Mouse (Mus musculus) kidney, postnatal 10 days (tissue): ENCODE results near the gene Hs3st6.

Experiments
- DNase-seq: peaks from one replicate; pipeline ENCODE4 v3.0.0; 2021; ENCODE audit warnings: mixed read lengths

Gene Hs3st6

DNA sequence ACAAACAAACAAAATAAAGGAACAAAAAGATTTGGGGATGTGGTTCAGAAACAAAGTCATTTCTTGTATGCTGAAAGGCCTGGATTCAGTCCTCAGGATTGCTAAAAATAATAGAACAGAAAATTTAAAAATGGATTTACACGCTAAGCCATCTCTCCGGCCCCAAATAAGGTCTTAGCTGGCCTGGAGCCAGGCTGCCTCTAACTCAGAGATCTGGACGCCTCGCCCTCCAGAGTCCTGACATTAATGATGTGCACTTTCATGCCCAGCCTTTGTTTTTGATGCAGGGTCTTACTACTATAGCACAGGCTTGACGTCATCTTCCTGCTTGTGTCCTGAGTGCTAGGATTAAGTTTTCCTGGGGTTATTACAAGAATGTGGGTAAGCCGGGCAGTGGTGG, 23.7 kb upstream of the Hs3st6 start:
- DNase-seq = peak; percentile 39

DNA sequence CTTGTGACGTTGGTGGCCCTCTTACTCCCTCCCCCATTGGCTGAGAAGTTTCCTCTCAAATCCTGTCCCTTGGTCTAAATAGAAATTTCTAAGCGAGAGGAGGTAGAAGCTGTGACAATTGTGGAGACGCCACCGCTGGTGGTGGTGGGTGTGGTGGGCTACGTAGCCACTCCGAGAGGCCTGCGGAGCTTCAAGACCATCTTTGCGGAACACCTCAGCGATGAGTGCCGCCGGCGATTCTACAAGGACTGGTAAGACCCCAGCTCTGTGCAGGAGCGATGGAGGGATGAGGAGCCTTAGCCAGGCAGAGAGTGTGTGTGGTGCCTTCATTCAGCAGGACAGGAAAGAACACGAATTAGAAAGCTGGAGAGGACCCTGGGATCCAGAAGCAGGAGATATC, 22.0 kb upstream of the Hs3st6 start:
- DNase-seq = peak; percentile 6

DNA sequence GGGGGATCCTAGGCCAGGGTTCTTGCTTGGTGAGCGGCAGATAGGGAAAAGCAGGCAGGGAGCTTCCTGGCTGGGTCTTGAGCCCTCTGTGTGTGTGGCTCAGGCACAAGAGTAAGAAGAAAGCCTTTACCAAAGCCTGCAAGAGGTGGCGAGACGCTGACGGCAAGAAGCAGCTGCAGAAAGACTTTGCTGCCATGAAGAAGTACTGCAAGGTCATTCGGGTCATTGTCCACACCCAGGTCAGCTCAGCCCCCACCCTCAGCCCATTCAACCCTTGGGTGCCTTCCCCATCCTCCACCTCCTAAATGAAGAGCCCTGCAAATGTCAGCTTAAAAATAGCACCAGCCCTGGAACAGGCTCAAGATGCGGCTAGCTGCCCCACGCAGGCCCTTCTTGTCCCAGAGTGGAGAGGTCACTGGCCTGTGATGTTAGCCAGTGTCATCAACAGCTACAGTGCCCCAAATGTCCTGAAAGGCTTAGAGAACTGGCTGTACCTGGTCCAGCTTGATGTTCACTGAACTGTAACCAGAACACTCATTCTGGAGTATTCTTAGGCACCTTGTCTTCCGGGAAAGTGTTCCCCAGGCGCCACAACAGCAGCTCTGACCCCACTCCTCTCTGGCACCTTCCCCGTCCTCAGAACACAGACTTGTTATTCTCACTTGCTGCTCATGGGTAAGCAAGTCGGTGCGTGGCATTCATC, 20.4 kb upstream of the Hs3st6 start:
- DNase-seq = peak; percentile 5

DNA sequence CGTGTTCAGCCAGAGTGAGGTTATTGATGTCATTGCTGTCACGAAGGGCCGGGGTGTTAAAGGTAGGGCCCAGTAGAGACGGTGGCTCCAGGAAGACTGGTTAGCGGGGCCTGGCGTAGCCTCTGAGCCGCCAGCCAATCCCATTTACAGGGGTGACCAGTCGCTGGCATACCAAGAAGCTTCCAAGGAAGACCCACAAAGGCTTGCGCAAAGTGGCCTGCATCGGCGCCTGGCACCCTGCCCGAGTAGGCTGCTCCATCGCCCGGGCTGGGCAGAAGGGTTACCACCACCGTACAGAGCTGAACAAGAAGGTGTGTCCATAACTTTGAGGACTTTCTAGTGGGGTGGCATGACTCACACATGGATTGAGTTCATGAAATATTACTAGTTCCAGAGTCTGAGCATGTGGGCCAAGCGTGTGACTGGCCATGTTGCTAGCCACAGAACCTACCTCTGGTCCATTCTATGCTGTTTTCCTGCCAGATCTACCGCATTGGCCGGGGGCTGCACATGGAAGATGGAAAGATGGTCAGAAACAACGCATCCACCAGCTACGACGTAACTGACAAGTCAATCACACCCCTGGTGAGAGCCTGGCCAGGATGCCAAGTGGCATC, 19.2 kb upstream of the Hs3st6 start:
- DNase-seq = peak; percentile 22

- DNase-seq = no peak
Measured at GRCm38 (mm10) chr17:24734513-24734912, 18.3 kb upstream of the Hs3st6 start.

DNA sequence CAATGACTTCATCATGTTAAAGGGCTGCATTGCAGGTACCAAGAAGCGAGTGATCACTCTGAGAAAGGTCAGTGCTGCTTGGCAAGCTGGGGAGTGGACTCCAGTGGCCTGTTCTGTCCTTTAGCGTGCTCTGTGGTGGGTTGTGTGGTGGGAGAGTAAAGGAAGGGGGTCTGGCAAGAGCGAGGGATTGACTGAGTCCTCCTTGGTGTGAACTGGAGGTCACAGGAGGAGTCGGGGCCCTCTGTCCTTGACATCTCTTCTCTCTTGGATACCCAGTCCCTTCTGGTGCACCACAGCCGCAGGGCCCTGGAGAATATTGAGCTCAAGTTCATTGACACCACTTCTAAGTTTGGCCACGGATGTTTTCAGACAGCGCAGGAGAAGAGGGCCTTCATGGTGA, 17.3 kb upstream of the Hs3st6 start:
- no peak for DNase-seq

DNA sequence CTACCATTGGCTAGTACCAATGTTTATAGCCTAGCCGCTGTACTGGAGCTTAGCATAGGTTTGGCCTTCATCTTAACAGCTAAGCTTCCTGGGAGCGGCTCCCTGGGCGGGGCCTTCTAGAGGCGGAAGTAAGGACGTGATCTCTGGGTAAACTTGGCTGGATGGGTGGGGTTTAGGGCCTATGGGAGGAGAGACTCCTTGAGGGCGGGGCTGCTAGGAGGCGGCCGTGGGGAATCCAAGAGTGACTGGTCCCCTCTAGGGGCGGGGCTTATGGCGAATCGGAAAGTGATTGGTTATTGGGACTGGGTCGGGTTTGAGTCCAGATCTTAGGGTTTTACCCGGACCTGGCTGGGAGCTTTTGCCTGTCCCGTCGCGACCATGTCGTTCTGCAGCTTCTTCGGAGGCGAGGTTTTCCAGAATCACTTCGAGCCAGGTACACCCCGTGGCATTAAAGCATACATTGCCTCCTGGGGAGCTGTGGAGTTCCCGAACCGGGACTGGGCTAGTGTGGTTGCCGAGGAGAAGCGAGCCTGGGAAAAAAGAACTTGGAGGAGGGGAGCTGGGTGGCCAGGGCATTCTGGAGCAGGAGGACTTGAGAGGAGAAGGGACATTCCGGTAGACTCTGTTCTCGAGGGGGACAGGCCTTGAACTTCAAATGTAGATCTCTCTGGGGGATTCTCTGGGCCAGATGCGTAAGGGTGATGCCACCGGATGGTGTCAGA, 16.3 kb upstream of the Hs3st6 start, which contains the start of gene Msrb1:
TSS of gene Msrb1 (plus strand) at position 313 of the 722 bp plus-strand sequence.
- DNase-seq = peak; percentile 97

DNA sequence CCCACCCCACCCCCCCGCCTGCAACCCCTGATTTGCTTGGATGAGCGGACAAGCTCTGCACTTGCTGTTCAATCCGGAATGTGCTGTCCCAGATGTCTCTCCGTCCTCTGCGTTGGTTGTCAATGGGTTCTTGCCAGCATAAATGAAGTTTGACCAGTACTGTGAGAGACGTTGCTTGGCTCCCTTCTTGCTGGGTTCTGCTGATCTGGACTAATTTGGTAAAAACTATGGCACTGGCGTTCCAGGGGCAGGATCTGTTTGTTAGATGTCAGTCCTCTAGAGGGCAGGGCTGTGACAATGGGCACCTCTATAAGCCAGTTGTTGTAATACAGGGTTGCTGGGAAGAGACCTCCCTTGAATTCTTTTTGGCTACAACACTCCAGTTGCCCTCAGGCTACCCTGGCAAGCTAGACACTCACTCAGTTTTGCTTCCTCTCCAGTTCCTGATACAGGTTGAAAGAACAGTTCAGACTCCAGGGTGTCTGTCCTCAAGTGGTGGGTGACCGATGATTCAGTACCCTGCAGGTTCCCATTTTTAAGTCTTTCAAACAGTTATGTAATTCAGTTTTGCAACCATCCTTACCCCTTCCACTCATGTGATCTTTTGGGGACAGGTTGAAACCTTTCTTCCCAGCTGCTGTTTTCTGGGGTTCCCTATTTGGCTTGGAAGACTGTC, 15.5 kb upstream of the Hs3st6 start:
- no peak for DNase-seq

DNA sequence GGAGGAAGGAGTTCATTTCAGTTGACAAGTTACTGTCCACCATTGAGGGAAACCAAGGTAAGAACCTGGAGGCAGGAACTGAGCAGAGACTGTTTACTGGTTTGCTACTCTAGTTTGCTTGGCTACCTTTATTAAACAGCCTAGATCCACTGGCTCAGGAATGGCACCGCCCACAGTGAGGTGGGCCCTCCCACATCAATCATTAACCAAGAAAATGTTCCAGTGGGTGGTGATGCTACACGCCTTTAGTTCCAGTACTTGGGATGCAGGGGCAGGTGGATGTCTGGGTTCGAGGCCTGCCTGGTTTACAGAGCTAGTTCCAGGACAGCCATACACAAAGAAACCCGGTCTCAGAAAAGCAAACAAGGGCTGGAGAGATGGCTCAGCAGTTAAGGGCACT, 14.6 kb upstream of the Hs3st6 start:
- peak; percentile 57 for DNase-seq

GRCm38 (mm10) chr17:24739926-24740325, 12.9 kb upstream of the Hs3st6 start:
- DNase-seq = no peak

DNA sequence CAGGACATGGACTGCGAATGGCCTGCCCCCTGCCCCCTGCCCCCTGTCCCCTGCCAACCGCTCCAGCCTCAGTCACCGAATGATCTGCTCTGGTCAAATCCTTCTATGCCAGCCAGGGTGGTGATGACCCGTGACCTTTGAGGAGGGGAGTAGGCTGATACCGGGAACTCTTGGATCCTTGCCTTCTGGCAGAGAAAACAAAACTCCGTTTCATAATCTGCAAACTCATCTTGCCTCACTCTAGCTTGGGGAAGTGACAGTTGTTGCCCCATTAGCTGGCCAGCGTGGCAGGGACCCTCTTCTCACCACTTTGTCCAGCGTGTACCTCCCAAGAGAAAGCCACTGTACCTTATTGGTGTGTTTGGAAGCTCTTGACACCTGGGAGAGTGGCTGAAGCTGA, 10.5 kb upstream of the Hs3st6 start:
- peak; percentile 7 for DNase-seq

GRCm38 (mm10) chr17:24743896-24744295, 8.9 kb upstream of the Hs3st6 start:
- DNase-seq = peak; percentile 5

- DNase-seq = no peak
Measured at GRCm38 (mm10) chr17:24744381-24744780, 8.4 kb upstream of the Hs3st6 start.

- DNase-seq = peak; percentile 92
Measured at GRCm38 (mm10) chr17:24745526-24746497, 7.0 kb upstream of the Hs3st6 start.

GRCm38 (mm10) chr17:24746986-24747385, 5.8 kb upstream of the Hs3st6 start:
- DNase-seq = no peak

DNA sequence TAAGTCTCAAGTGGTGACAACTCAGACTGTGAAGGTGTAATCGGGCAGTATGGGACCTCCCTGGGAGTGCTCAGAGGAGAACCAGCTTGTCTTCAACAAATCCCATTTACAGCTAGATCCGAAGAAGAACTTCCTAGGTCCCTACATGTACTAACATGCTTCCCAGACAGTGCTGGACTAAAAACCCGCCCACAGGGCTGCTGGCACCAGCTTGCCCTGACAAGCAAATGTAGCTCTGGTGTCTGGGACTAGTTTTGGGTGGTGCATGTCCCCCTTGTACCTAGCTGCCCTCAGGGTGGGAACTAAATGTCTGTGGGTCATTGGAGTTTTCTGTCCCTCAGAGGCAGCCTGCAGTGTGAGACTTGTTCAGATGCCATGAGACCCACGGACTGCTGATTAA, 1.3 kb upstream of the Hs3st6 start:
- no peak for DNase-seq

DNA sequence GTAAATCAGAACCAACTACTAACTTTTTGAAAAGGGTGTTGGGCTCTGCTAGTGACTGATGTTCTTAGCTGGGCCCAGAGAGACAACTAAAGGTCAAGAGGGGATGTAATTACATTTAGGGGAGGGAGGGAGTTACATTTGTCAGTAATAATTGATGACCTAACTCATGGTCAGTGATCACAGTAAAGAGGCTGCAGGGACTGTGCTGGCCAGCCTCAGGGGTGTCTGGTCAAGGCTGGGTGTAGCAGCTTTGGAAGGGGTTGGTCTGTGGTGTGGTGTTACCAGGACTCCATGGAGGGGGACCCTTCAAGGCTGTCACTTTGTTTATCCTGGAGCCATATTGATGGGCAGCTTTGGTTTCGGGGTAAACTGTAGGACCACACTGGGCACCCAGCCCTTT, 4.6 kb downstream of the Hs3st6 start:
- no peak for DNase-seq

DNA sequence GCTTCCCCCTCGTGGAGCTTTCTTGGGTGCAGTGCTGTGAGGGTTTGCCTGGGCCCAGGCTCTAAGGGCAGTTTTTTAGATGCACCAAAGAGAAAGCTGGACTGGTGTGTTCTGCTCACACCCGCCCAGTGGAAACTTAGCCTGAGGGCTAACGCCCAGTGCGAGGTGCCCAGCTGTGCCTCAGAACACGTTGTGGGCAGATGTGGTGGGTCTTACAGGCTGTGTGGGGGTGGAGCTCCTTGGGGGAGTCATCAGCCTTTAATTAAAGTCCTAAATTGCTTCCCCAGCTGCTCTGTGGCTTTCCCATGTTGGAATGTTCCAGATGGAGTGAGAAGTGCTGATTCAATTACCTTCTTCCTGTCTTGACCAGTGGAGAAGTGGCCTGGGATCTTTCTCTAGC, 8.3 kb downstream of the Hs3st6 start:
- DNase-seq = peak; percentile 33

DNA sequence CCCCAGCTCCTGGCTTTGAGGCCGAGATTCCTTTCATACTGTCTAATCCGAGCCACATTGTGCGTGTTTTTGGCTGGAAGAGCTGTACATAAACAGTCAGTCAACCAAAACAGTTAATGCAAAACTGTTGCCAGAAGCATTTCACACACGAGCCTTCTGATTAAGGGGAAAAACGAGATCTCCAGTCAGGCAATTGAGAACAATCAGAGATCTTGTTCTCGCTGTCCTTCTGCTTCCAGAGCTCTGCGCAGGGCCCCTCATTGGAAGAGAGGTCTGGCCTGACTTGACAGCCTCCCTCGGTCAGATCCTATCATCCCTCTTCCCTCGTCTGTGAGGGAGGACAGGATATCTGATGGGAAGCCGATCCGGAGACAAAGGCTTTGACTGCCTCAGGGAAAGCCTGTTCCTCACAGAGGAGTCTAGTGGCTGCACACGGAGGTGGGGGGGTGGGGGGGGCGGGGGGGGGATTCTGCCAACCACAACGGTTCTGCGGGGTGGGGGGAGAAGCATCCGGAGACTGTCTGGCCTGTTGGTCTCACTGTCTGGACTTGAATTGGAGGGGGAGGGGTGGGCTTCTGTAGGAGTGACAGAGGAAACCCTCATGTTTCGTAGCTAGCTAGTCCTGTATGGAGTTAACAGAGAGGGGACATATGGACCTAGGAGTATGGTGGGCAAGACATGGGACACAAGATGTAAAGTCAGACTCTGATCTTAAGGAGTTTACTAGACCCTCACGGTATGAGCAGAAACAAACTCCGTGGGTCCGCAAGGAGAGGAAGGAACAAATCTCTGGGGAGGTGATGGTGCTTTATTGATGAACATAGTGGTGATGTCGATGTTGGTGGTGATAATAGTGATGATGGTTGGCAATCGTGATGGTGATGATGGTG, 12.5 kb downstream of the Hs3st6 start:
- DNase-seq = no peak

- DNase-seq = peak; percentile 34
Measured at GRCm38 (mm10) chr17:24766266-24766875, 13.6 kb downstream of the Hs3st6 start.

- DNase-seq = no peak
Measured at GRCm38 (mm10) chr17:24769146-24769545, 16.4 kb downstream of the Hs3st6 start.
